Mouse (Mus musculus) cortical plate, adult 2 months (tissue): ENCODE measurements around the gene Adamtsl1. TPM values are rescaled to one million over a fixed set of nuclear protein-coding genes. Genes with fewer than 3 reads are reported as not detected.

Experiments
- H3K27ac ChIP-seq: fragments of 200-500 bp; 2 replicates; pipeline ENCODE4 v1.5.1; 2012; ENCODE audit warnings: low read length, control low read depth, inconsistent platforms; ENCODE audit not compliant: insufficient read depth
- H3K4me1 ChIP-seq: fragments of 200-500 bp; 2 replicates; pipeline ENCODE4 v1.6.1; 2011; ENCODE audit warnings: low read length; ENCODE audit not compliant: control insufficient read depth, insufficient read depth
- H3K4me3 ChIP-seq: fragments of 200-500 bp; 2 replicates; pipeline ENCODE4 v1.5.1; 2011; ENCODE audit warnings: mild to moderate bottlenecking, low read length, control low read depth; ENCODE audit not compliant: insufficient read depth
- CTCF ChIP-seq: fragments of 200-500 bp; IDR thresholded peaks from 2 replicates; pipeline ENCODE4 v1.5.1; 2011; ENCODE audit warnings: mild to moderate bottlenecking, control low read depth, low read length; ENCODE audit not compliant: insufficient read depth; ENCODE audit errors: extremely low read depth
- POLR2A ChIP-seq: fragments of 200-500 bp; IDR thresholded peaks from 2 replicates; pipeline ENCODE4 v1.6.1; 2011; ENCODE audit warnings: mild to moderate bottlenecking, low read length, control low read depth; ENCODE audit not compliant: insufficient read depth; ENCODE audit errors: extremely low read depth
- polyA plus RNA-seq: library from polyadenylated mRNA; depleted of rRNA; stranded (reverse); fragments of >200 nt; gene quantifications from 2 replicates; pipeline ENCODE4 v1.2.3, GENCODE M21; 2012

Adamtsl1 gene
- polyA plus RNA-seq, 1 experiment = 2.6 TPM

DNA sequence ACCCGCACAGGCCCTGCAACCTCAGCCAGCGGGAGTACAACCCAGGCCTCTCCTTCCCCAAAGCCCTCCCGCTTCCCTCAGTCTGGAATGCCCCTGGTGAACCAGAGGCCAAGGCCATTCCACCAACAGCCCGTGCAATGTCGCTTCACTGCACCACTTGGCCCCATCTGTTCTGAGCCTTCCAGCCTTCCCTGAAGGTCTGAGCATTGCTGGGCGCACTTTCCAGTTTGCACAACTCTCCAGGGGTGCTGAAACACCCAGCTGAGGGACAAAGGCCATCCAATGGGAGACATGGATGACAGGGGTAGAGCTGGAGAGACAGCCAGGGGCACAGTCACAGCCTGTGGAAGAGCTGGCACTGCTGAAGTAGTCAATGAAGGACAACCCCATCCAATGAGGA is 365.4 kb downstream of the Adamtsl1 start:
- no peak overlapping the region for H3K27ac ChIP-seq
- H3K4me3 ChIP-seq = no peak overlapping the region
- no peak for TF ChIP-seq POLR2A
- no peak for TF ChIP-seq CTCF
- 0 out of 2 replicates have a peak, but pooled peaks cover 1% of the 10 kb centered on the region for H3K4me1 ChIP-seq

DNA sequence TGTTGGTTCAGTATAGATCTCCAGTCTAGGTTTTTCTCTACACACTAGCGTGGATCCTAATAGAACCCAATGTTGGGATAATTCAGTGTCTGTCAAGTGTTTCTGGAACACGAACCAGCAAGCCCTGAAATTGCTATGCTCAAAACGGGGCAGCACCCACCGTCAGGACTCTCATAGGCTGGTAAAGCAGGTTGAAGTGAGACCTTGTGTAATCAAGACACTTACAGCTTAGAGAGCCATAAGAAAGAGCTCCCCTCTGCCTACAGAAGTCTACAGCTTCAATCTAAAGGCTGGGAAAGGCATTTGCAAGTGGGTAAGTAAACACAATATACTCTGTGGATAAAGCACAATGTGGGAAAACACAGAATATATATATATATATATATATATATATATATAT is 367.3 kb downstream of the Adamtsl1 start:
- TF ChIP-seq CTCF = no peak
- no peak for TF ChIP-seq POLR2A
- Histone ChIP-seq H3K4me3 (no peak overlapping the region), H3K27ac (no peak overlapping the region), H3K4me1 (0 out of 2 replicates have a peak, but pooled peaks cover 1% of the 10 kb centered on the region)

DNA sequence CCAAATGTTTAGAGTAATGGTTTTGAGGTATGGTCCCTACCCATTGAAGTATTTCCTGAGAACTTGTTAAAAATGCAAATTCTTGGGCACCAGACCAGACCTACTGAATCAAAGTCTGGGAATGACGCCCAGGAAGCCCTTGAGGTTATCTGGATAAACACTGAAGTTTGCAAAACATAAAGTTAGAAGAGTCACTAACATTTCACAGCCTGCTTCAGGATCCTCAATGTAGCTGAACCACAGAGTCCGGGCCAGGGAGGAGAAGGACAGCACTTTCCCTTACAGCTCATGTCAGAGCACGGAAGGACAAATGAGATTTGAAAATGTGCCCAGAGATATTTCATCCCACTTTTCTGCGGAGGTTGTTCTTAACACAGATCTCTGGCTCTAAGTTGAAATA is 370.1 kb downstream of the Adamtsl1 start:
- no peak for TF ChIP-seq POLR2A
- no peak for TF ChIP-seq CTCF
- Histone ChIP-seq H3K4me3 (no peak overlapping the region), H3K4me1 (0 out of 2 replicates have a peak, but pooled peaks cover 1% of the 10 kb centered on the region), H3K27ac (no peak overlapping the region)

DNA sequence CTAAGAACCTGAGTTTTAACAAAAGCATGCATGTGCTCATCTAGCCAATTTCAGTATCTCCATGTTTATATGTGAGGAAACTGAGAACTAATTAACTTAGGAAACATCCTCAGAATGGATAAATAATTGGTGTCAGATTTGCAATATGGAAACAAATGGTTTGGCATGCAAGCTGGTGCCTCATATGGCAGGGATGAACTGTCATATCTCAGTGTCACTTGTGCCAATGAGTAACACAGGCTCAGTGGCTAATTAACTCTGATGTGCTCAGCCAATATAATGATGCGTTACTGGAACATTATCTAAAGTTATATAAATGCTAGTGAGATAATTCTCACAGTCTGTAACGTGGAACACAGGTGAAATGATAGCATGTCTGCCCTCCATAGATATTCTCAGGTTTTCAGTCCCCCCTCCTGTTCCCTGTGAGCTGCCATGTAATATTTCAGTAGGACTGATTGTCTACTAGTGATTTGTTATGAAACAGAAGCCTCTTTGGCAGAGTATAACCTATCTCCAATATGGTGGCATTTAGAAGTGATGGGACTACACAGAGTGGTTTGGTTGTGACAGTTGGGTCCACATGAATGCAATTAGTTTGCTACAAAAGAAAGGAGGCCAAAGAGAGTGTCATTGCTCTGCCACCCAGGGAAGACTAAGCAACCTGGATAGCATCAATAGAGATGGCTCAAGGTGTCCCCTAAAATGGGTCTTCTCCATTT is 376.1 kb downstream of the Adamtsl1 start:
- Histone ChIP-seq H3K27ac (no peak overlapping the region), H3K4me1 (no peaks in the 10 kb centered on the region), H3K4me3 (no peak overlapping the region)
- no peak for TF ChIP-seq CTCF
- TF ChIP-seq POLR2A = no peak

DNA sequence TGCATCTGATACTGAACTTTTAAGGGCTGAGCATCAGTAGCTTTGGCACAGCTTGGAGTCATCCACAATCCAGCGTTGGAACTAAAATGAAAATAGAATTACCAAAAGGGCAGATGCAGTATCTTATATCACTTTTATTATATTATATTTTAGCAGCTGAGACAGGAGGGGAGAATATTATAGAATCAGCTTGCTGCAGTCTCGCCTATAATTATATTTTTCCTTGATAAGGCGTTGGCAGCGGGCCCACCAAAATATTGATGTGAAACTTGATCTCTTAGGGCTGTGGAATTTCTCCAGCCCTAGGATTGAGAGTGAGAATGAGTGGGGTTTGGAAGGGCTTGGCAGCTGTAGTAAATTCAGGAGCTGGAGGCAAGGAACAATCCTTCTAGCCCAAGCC is 387.3 kb downstream of the Adamtsl1 start:
- H3K4me3 ChIP-seq = no peak overlapping the region
- TF ChIP-seq POLR2A (no peak), CTCF (no peak)
- no peak overlapping the region for H3K27ac ChIP-seq
- no peaks in the 10 kb centered on the region for H3K4me1 ChIP-seq

DNA sequence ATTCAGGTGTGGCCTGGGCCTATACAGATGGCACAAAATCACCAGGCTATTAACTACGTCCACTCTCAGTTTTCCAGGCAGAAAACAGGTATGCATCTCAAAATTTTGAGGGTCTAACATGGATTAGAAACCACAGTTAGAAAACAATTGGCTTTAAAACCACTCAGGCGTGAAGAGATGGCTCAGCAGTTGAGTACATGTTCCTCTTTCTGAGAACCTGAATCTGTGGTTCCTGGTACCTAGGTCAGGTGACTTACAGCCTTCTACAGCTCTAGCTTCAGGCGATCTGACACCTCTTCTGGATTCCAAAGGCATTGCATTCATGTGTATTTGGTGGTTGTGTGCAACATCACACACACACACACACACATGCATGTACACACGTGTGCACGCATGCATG is 390.2 kb downstream of the Adamtsl1 start:
- TF ChIP-seq CTCF = no peak
- TF ChIP-seq POLR2A = no peak
- no peak overlapping the region for H3K27ac ChIP-seq
- no peaks in the 10 kb centered on the region for H3K4me1 ChIP-seq
- no peak overlapping the region for H3K4me3 ChIP-seq

DNA sequence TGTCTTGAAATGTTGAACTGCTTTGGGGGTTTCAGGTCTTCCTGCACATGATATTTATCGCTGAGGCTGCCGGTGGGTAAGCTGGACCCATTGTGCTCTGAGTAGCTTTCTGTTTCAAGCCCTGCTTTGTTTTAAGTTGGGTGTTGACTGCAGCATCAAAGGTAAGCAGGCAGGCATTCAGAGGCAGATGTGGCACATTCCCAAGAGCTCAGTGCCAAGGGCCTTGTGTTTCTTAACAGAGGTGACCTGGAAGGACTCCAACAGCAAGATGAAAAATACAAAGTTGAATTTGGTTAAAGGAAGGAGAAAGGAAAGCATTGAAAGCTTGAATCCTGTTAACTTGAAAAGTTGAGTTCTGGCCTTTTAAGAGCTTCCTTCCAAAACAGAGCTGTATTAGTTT is 402.1 kb downstream of the Adamtsl1 start:
- H3K4me1 ChIP-seq = peaks cover 4% of the 10 kb centered on the region
- TF ChIP-seq CTCF (no peak), POLR2A (no peak)
- no peak overlapping the region for H3K27ac ChIP-seq
- H3K4me3 ChIP-seq = no peak overlapping the region

DNA sequence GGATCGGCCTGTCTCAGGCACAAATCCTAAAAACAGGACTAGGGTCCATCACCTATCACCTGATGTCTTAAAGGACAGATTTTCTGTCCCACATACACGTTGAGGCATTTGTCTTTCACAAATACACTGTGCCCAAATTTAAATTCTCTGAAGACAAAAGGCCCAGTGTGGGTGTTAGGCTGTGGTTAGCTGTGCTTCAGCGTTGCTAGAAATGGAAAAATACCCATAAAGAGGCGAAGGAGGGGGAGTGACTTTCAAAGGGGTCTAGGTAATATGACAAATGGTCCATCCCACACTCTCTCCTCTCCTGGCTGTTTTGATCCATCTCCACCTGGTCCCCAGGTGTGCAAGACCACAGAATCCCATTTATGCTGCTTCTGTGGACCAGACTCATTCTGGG is 404.4 kb downstream of the Adamtsl1 start:
- Histone ChIP-seq H3K4me1 (peaks cover 4% of the 10 kb centered on the region), H3K27ac (peak overlapping the region; percentile 83), H3K4me3 (no peak overlapping the region)
- TF ChIP-seq CTCF = no peak
- no peak for TF ChIP-seq POLR2A

DNA sequence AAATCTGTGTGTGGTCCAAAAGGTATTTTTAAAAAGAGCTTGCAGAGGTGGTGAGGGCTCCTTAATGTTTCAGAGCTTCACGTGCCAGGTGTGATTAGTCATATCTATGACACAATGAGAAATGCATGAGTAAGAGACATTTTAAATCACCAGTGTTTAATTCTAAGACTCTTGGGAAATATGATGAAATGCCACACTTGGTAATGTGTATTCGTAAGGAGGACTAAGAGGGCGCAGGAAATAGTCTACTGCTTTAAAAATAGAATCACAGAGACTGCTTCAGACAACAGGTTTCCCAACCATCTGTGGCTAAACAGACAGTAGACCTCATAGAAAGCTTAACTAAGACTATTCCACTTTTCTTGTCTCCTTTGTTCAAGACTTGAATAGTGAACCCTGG is 406.5 kb downstream of the Adamtsl1 start:
- peaks cover 4% of the 10 kb centered on the region for H3K4me1 ChIP-seq
- TF ChIP-seq POLR2A = no peak
- TF ChIP-seq CTCF = no peak
- no peak overlapping the region for H3K4me3 ChIP-seq
- H3K27ac ChIP-seq = no peak overlapping the region

DNA sequence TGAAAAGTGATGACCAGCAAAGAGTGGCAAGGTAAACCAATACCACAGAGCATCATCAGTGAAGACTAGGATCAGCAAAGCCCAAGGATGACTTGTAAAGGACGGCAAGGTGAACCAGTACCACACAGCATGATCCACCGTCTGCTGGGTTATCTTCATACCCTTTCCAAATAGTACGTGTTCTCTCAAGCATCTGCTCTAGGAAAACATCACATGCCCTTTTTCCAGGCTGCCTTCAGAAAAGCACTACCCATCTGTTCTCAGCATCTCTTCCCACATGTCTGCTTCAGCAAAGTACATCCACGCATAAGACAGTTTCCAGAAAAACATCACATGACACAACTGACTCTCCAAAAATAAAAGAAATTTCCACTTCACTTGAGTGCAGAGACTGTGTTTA is 408.8 kb downstream of the Adamtsl1 start:
- no peak for TF ChIP-seq CTCF
- TF ChIP-seq POLR2A = no peak
- Histone ChIP-seq H3K4me3 (no peak overlapping the region), H3K27ac (0 out of 2 replicates have a peak overlapping the region, but pooled peaks have one; percentile 84), H3K4me1 (peaks cover 4% of the 10 kb centered on the region)

DNA sequence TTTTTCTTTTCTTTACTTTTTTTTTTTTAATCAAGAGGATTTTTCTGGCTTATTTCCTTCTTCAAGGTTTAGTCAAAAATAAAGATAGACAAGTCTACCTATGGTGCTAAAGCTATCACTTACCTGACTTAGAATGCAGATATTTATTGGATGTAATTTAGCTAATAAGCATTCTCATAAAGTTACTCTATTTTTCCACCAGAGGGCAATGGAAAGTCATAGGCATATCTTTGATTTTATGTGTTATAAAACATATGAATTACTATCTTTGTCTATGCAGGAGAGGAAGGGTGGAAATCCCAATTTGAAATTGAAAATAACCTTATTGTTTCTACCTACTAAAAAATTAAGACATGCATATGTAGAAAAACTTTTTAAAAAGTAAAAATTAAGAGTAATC is 418.2 kb downstream of the Adamtsl1 start:
- TF ChIP-seq POLR2A = no peak
- TF ChIP-seq CTCF = no peak
- no peak overlapping the region for H3K4me3 ChIP-seq
- H3K4me1 ChIP-seq = no peaks in the 10 kb centered on the region
- H3K27ac ChIP-seq = no peak overlapping the region
